Mouse (Mus musculus) limb, embryonic 11.5 days (tissue): ENCODE results near the gene Zfp382. TPM values are rescaled to one million over a fixed set of nuclear protein-coding genes. Genes with fewer than 3 reads are reported as not detected.

ENCODE experiments used
- ATAC-seq: fragments of 200-750 bp; cut with Nextera tagmentation; 2 replicates; pipeline ENCODE4 v1.8.0; 2017; ENCODE audit warnings: low read depth; ENCODE audit not compliant: insufficient number of reproducible peaks, low FRiP score, low TSS enrichment
- DNase-seq: peaks from one replicate; pipeline ENCODE4 v3.0.0-alpha.2; 2015; ENCODE audit warnings: low spot score
- H3K27ac ChIP-seq: fragments of 300-500 bp; sonication (generic); replicated peaks from 2 replicates; pipeline ENCODE4 v1.5.1; 2014; ENCODE audit warnings: low read depth, mild to moderate bottlenecking, low read length
- H3K27me3 ChIP-seq: fragments of 300-500 bp; sonication (generic); 2 replicates; pipeline ENCODE4 v1.6.1; 2014; ENCODE audit warnings: mild to moderate bottlenecking, low read length, mixed read lengths; ENCODE audit not compliant: control insufficient read depth, insufficient read depth
- H3K36me3 ChIP-seq: fragments of 300-500 bp; sonication (generic); 2 replicates; pipeline ENCODE4 v1.6.1; 2014; ENCODE audit warnings: mild to moderate bottlenecking, low read length, moderate library complexity, mixed read lengths; ENCODE audit not compliant: control insufficient read depth, insufficient read depth
- H3K4me1 ChIP-seq: fragments of 300-500 bp; sonication (generic); 2 replicates; pipeline ENCODE4 v1.6.1; 2014; ENCODE audit warnings: low read length, mixed read lengths; ENCODE audit not compliant: control insufficient read depth, insufficient read depth
- H3K4me2 ChIP-seq: fragments of 300-500 bp; sonication (generic); 2 replicates; pipeline ENCODE4 v1.6.1; 2014; ENCODE audit warnings: low read depth, mild to moderate bottlenecking, moderate library complexity; ENCODE audit not compliant: severe bottlenecking
- H3K4me3 ChIP-seq: fragments of 300-500 bp; sonication (generic); 2 replicates; pipeline ENCODE4 v1.5.1; 2014; ENCODE audit warnings: low read depth, low read length
- H3K9ac ChIP-seq: fragments of 300-500 bp; sonication (generic); 2 replicates; pipeline ENCODE4 v1.6.1; 2014; ENCODE audit warnings: mild to moderate bottlenecking, low read length
- H3K9me3 ChIP-seq: fragments of 300-500 bp; sonication (generic); 2 replicates; pipeline ENCODE4 v1.6.1; 2016; ENCODE audit warnings: low read length; ENCODE audit not compliant: control insufficient read depth
- WGBS: fragments of 180-500 bp; shearing (Covaris S2); extraction: QIAGEN DNeasy Blood & Tissue Kit; methylation state at CpG from one replicate; pipeline ENCODE4 v1.1.7; 2014; 5-methylcytosine and 5-hydroxymethylcytosine counted together
- polyA plus RNA-seq: library from polyadenylated mRNA; unstranded; fragments of >200 nt; fragmentation: Nextera tagmentation; extraction: Ambion mirVana; gene quantifications from 2 replicates; pipeline ENCODE4 v1.2.1, GENCODE M21; 2014

Zfp382 gene
- polyA plus RNA-seq, 1 experiment from 2014 or later, result 6.5 TPM

DNA sequence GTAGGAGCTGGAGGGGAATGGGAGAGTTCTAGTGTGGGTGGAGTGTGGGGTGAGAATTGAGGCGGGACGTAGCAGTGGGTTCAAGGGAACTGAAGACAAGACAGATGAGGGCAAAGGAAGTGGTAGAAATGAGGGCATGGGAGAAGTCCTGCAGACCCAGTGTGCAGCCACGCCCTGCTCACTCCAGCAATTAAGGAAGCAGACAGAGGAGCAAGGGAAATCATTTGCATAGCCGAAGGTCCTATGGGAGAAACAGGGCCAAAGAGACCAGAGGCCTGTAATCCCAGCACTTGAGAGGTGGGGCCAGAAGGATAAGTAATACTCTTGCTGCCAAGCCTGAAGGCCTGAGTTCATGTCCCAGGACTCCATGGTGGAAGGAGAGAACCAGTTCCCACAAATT is 10.7 kb downstream of the Zfp382 start:
- WGBS, result 89% methylated on average over 4 of the region's 4 CpGs
- H3K4me1 ChIP-seq, result no peaks in the 10 kb centered on the region
- no peak overlapping the region for H3K27ac ChIP-seq
- H3K9ac ChIP-seq, result no peak overlapping the region
- H3K27me3 ChIP-seq, result no peaks in the 10 kb centered on the region
- no peak for DNase-seq
- H3K36me3 ChIP-seq, result peaks cover 22% of the 10 kb centered on the region
- H3K4me3 ChIP-seq, result no peak overlapping the region
- H3K4me2 ChIP-seq, result no peak overlapping the region
- H3K9me3 ChIP-seq, result no peaks in the 10 kb centered on the region
- no peak for ATAC-seq

DNA sequence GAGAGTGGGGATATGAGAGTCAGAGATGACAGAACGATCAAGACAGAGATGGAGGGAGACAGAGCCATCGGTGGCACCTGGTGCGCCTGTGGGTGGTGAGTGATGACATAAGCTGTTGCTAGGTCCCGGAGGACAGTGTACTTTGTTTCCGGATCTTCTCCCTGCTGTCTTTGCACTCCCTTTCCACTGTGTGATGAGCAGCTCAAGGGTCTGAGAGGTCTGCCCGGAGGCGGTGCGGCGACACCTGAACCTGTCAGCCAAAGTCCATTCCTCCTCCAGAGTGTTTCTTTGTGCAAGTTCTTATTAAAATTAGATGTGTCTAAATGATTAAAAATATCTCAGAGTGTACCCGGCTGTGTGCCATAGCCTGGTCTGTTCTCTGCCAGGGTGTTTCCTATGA is 15.1 kb downstream of the Zfp382 start:
- Histone ChIP-seq H3K27me3 (no peaks in the 10 kb centered on the region), H3K36me3 (peaks cover 17% of the 10 kb centered on the region), H3K9ac (no peak overlapping the region), H3K4me1 (no peaks in the 10 kb centered on the region), H3K4me2 (no peak overlapping the region), H3K4me3 (no peak overlapping the region), H3K27ac (no peak overlapping the region), H3K9me3 (0 out of 2 replicates have a peak, but pooled peaks cover 2% of the 10 kb centered on the region)
- 93% methylated on average over 10 of the region's 10 CpGs for WGBS
- DNase-seq (no peak), ATAC-seq (no peak)

DNA sequence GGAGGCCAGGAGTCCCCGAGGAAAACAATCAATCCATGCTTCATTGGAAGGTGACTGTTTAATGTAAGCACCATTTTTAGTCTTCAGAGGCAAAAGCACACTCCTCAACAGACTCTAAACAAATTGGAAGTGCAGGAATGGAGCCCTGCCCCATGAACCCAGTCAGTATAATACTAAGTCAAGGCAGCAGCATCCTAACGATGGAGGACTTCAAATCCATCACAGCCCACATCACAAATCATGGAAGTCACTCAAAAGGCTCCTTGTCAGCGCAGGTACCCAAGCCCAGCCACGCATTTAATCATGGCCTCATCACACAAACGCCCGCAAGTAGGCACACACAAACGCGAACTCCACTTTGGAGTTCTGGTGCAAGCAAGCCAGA is 21.4 kb downstream of the Zfp382 start:
- 16% methylated on average over 8 of the region's 8 CpGs for WGBS
- Histone ChIP-seq H3K27ac (peak overlapping the region; percentile 78; the same call in 1 of the 2 replicates), H3K9ac (peak overlapping the region; percentile 66; the same call in 1 of the 2 replicates), H3K4me3 (peak overlapping the region; percentile 41), H3K36me3 (peaks cover 6% of the 10 kb centered on the region), H3K9me3 (0 out of 2 replicates have a peak, but pooled peaks cover 3% of the 10 kb centered on the region), H3K4me2 (peak overlapping the region; percentile 61), H3K4me1 (peaks cover 3% of the 10 kb centered on the region; the same call in 1 of the 2 replicates), H3K27me3 (no peaks in the 10 kb centered on the region)
- no peak for ATAC-seq
- DNase-seq, result no peak

DNA sequence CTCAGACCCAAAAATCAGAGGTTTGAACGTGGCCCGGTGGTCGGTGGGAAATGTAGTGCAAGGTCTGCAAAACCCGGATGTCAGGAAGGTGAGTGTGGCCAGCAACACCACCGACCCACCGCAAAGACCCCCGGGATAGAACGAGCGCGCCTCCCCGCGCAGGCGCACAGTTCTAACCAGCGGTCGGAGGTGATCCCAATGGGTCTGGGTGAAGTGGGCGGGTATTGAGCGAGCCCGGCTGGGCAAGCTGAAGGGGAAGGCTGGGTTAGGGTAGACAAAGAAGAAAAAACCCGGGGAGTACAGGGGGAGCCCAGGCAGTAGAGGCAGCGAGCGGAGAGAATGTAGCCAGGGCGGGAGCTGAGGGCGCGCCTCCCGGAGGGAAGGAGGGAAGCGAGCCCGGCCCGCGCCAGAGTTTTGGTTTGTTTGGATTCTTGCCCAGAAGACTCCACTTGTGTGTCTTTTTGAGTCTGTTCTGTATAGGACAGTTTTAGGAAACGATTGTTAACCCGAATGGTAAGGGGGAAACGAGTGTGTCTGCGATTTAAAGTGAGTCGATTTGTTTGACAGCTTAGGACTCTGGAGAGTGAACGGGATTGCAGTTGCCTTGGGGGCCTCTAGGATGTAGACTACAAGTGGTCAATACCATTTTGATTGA is 21.9 kb downstream of the Zfp382 start:
- Histone ChIP-seq H3K27ac (peak overlapping the region; percentile 78), H3K36me3 (peaks cover 11% of the 10 kb centered on the region), H3K9ac (peak overlapping the region; percentile 66), H3K9me3 (0 out of 2 replicates have a peak, but pooled peaks cover 3% of the 10 kb centered on the region), H3K27me3 (no peaks in the 10 kb centered on the region), H3K4me2 (peak overlapping the region; percentile 61), H3K4me1 (peaks cover 3% of the 10 kb centered on the region; the same call in 1 of the 2 replicates), H3K4me3 (peak overlapping the region; percentile 41)
- peak; percentile 92 for DNase-seq
- 3% methylated on average over 35 of the region's 35 CpGs for whole genome bisulfite sequencing
- ATAC-seq, result peak; percentile 94

DNA sequence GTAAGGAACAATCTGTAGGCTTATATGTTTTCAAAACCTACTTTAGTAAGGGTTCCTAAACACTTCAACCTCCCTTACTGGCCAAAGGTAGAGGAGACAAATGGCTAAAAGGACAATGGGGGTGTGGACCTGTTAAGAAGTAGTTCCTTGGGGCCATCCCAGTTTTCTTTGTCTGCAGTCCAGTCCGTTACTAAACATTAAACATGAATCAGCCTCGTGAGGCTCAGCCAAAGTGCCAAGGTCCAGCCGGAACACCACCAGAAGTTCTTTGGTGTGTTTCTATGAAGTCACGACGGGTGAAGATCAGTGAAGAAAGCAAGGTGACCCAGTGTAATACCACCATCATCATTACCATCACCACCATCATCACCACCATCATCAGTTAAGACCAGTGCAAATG is 25.3 kb downstream of the Zfp382 start:
- WGBS, result 95% methylated on average over 5 of the region's 5 CpGs
- no peak overlapping the region for H3K9ac ChIP-seq
- H3K27me3 ChIP-seq, result no peaks in the 10 kb centered on the region
- H3K4me3 ChIP-seq, result no peak overlapping the region
- no peak for ATAC-seq
- DNase-seq, result no peak
- H3K4me2 ChIP-seq, result no peak overlapping the region
- no peak overlapping the region for H3K27ac ChIP-seq
- H3K36me3 ChIP-seq, result peaks cover 21% of the 10 kb centered on the region
- H3K9me3 ChIP-seq, result peaks cover 19% of the 10 kb centered on the region
- peaks cover 3% of the 10 kb centered on the region; the same call in 1 of the 2 replicates for H3K4me1 ChIP-seq

DNA sequence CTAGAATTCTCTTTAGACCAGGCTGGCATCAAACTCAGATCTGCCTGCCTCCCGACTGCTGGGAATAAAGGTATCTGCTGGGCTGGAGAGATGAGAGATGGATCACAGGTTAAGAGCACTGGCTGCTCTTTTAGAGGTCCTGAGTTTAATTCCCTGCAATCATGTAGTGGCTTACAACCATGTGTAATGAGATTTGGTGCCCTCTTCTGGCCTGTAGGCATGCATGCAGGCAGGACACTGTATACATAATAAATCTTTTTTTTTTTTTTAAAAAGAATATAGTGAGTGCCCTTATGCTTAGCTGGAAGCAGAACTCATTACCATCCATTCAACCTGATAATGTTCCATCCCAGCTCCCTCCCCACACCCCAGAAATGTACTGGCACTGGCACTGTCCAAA is 32.3 kb downstream of the Zfp382 start:
- no peak overlapping the region for H3K9ac ChIP-seq
- H3K27ac ChIP-seq, result no peak overlapping the region
- no peak for DNase-seq
- ATAC-seq, result no peak
- no peak overlapping the region for H3K4me2 ChIP-seq
- peaks cover 50% of the 10 kb centered on the region for H3K9me3 ChIP-seq
- H3K4me3 ChIP-seq, result no peak overlapping the region
- no peaks in the 10 kb centered on the region for H3K27me3 ChIP-seq
- H3K36me3 ChIP-seq, result peaks cover 36% of the 10 kb centered on the region
- H3K4me1 ChIP-seq, result no peaks in the 10 kb centered on the region
- 97% methylated on average over 1 of the region's 1 CpGs for WGBS

DNA sequence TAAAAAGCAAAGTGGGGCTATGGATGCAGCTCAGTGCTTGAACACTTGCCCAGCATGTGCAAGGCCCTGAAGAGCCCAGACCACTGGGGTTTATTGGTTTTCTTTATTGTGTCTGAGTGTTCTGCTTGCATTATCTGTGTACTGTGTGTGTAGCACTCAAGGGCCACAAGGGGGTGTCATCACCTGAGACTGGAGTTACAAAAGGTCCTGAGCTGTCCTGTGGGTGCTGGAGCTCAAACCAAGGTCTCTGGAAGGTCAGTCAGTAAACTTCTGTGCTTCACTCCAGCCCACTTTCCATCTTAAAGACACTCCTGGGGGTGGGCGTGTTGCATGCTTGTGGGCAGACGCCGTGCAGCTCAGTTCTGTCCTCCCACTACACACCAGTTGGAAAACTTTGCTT is 33.8 kb downstream of the Zfp382 start:
- no peaks in the 10 kb centered on the region for H3K27me3 ChIP-seq
- no peak overlapping the region for H3K4me3 ChIP-seq
- H3K36me3 ChIP-seq, result peaks cover 45% of the 10 kb centered on the region
- H3K9me3 ChIP-seq, result peaks cover 52% of the 10 kb centered on the region
- 96% methylated on average over 3 of the region's 3 CpGs for WGBS
- DNase-seq (no peak), ATAC-seq (no peak)
- no peaks in the 10 kb centered on the region for H3K4me1 ChIP-seq
- no peak overlapping the region for H3K9ac ChIP-seq
- H3K4me2 ChIP-seq, result no peak overlapping the region
- no peak overlapping the region for H3K27ac ChIP-seq

DNA sequence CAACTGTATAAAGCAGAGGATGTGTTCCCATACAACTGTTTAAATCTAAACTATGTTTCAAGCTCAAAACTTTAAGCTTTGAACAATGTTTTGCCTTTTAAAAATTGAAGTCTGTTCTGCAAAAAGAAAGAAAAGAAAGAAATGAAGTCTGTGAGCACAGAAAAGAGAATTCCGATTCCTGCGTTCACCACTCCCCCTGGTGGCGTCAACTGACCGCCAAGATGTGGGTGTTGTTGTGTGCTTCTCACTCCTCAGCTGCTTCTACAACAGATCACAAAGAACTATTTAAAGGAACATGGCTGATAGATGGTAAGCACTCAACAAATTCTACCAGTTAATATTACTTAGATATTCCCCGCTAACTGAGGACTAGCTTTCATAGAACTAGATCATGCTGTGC is 41.4 kb downstream of the Zfp382 start:
- no peak for ATAC-seq
- DNase-seq, result no peak
- Histone ChIP-seq H3K9me3 (peaks cover 74% of the 10 kb centered on the region), H3K27ac (no peak overlapping the region), H3K9ac (no peak overlapping the region), H3K4me3 (no peak overlapping the region), H3K4me1 (no peaks in the 10 kb centered on the region), H3K27me3 (no peaks in the 10 kb centered on the region), H3K4me2 (no peak overlapping the region), H3K36me3 (peaks cover 82% of the 10 kb centered on the region)
- 95% methylated on average over 5 of the region's 5 CpGs for WGBS

DNA sequence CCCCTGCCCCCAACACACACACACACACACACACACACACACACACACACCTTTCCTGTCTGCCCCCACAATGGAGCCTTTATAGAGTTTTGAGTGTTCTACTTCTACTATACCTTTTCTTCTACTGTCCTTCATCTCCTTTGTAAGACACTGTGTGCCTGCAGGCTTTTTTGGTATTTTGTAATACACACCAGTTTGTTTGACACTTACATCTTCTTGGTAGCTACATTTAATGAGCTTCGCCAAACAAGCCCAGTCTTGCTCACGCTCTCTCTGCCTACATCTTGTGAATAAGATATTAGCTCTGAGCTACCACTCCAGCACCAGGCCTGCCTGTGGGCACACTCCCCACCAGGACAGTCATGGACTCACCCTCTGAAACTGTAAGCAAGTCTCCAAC is 43.0 kb downstream of the Zfp382 start:
- no peak for ATAC-seq
- Histone ChIP-seq H3K4me2 (no peak overlapping the region), H3K27ac (no peak overlapping the region), H3K4me1 (no peaks in the 10 kb centered on the region), H3K9me3 (peaks cover 59% of the 10 kb centered on the region), H3K27me3 (no peaks in the 10 kb centered on the region), H3K36me3 (peaks cover 66% of the 10 kb centered on the region), H3K9ac (no peak overlapping the region), H3K4me3 (no peak overlapping the region)
- 95% methylated on average over 2 of the region's 2 CpGs for WGBS
- DNase-seq, result no peak
